Mouse (Mus musculus) C2C12 (cell line): ENCODE data around the gene Scfd2. TPM values are rescaled to one million over a fixed set of nuclear protein-coding genes. Genes with fewer than 3 reads are reported as not detected.

Experiments
- H3K27me3 ChIP-seq: one replicate; pipeline ENCODE4 v1.6.1; 2011; ENCODE audit not compliant: control insufficient read depth, insufficient read depth, insufficient read length
- H3K36me3 ChIP-seq: one replicate; pipeline ENCODE4 v1.6.1; 2011; ENCODE audit not compliant: control insufficient read depth, insufficient read depth
- H3K4me3 ChIP-seq: one replicate; pipeline ENCODE4 v1.5.1; 2011; ENCODE audit warnings: mild to moderate bottlenecking, control low read depth; ENCODE audit not compliant: poor library complexity, insufficient read depth, severe bottlenecking
- H3K79me2 ChIP-seq: one replicate; pipeline ENCODE4 v1.6.1; 2011; ENCODE audit not compliant: control insufficient read depth, insufficient read depth
- H3K79me3 ChIP-seq: one replicate; pipeline ENCODE4 v1.6.1; 2011; ENCODE audit warnings: low read depth, control low read depth
- H3ac ChIP-seq: one replicate; pipeline ENCODE3; 2011; ENCODE audit warnings: low read depth; ENCODE audit not compliant: control insufficient read depth, insufficient read length
- CEBPB ChIP-seq: IDR thresholded peaks from one replicate; pipeline ENCODE4 v1.6.1; 2011; ENCODE audit warnings: low read depth, mild to moderate bottlenecking, control low read depth, moderate library complexity
- CTCF ChIP-seq: IDR thresholded peaks from one replicate; pipeline ENCODE4 v1.5.1; 2011; ENCODE audit not compliant: control insufficient read depth, insufficient read depth, insufficient read length
- FOSL1 ChIP-seq: IDR thresholded peaks from one replicate; pipeline ENCODE4 v1.8.0; 2011; ENCODE audit warnings: mild to moderate bottlenecking, low read length; ENCODE audit not compliant: poor library complexity, insufficient read depth, severe bottlenecking
- MAX ChIP-seq: IDR thresholded peaks from one replicate; pipeline ENCODE4 v1.6.1; 2011; ENCODE audit warnings: mild to moderate bottlenecking, control low read depth
- MYOD1 ChIP-seq: IDR thresholded peaks from one replicate; pipeline ENCODE4 v1.6.1; 2011; ENCODE audit warnings: low read depth; ENCODE audit not compliant: control insufficient read depth, insufficient read length
- MYOG ChIP-seq: IDR thresholded peaks from one replicate; pipeline ENCODE4 v1.6.1; 2011; ENCODE audit not compliant: control insufficient read depth, insufficient read length; ENCODE audit errors: extremely low read depth
- USF1 ChIP-seq: IDR thresholded peaks from one replicate; pipeline ENCODE4 v1.6.1; 2011; ENCODE audit warnings: low read depth, mild to moderate bottlenecking, control low read depth, moderate library complexity
- polyA plus RNA-seq: library from polyadenylated mRNA; unstranded; fragments of >200 nt; fragmentation: generic; extraction: Trizol; gene quantifications from one replicate; pipeline ENCODE4 v1.2.1, GENCODE M21; 2012; ENCODE audit warnings: missing spikeins

Gene Scfd2
- polyA plus RNA-seq, 1 experiment = 5.8 TPM

DNA sequence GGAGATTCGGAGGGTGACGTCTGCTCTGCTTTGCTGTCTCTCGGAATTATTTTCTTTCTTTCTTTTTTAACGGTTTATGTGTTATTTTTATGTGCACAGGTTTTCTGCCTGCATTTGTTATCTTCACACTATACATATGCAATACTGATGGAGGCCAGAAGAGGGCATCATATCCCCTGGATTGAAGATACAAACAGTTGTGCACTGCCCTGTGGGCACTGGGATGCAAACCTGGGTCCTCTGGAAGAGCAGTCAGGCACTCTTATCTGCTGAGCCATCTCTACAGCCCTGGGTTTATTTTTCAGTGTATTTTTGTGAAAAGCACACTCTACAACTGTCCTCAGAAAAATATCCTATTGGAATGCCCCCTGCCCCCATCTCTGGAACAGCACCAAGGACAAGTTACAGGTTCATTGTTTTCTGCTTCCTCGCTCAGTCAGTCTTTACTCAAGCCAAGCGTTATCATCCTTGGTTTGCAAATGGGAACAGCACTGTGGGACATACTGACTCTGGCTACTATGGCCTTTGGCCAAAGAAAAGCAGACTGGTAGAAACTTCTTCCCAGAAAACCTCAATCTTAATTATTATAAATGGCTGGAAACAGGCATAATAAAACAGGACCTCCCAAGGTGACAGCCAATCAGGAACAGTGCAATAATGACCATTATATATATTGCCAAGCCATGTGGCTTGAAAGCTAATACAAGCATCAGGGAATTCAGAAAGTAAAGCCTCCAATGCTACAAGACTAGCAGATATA lies 75.9 kb downstream of the Scfd2 start:
- no peak for TF ChIP-seq MYOG
- TF ChIP-seq CEBPB = no peak
- no peak for TF ChIP-seq MAX
- no peak for TF ChIP-seq CTCF
- TF ChIP-seq USF1 = no peak
- no peak for TF ChIP-seq MYOD1
- TF ChIP-seq FOSL1 = no peak
- no peak overlapping the region for H3ac ChIP-seq
- H3K79me3 ChIP-seq = no peaks in the 10 kb centered on the region
- no peak overlapping the region for H3K4me3 ChIP-seq
- no peaks in the 10 kb centered on the region for H3K79me2 ChIP-seq
- no peaks in the 10 kb centered on the region for H3K27me3 ChIP-seq
- no peaks in the 10 kb centered on the region for H3K36me3 ChIP-seq

DNA sequence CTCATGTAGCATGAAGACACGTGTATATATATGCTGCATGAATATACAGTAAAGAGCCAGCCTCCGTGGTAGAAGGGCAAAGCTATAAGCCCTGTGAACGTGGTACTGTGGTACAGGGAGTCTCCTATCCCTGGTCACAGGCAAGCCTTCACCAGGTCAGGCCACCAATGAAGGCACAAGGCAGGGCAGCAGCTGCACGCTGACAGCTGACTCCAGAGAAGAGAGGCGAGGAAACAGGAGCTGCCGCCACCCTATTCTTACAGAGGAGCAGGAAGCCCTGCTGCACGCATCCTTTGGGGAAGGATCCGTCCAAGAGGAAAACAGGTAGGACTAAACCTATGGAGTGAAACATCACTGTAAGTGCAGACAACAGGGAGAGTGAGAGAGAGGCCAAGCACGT lies 76.5 kb downstream of the Scfd2 start:
- no peaks in the 10 kb centered on the region for H3K79me3 ChIP-seq
- no peak for TF ChIP-seq CEBPB
- no peak overlapping the region for H3K4me3 ChIP-seq
- H3K36me3 ChIP-seq = no peaks in the 10 kb centered on the region
- no peaks in the 10 kb centered on the region for H3K79me2 ChIP-seq
- no peak overlapping the region for H3ac ChIP-seq
- H3K27me3 ChIP-seq = no peaks in the 10 kb centered on the region

DNA sequence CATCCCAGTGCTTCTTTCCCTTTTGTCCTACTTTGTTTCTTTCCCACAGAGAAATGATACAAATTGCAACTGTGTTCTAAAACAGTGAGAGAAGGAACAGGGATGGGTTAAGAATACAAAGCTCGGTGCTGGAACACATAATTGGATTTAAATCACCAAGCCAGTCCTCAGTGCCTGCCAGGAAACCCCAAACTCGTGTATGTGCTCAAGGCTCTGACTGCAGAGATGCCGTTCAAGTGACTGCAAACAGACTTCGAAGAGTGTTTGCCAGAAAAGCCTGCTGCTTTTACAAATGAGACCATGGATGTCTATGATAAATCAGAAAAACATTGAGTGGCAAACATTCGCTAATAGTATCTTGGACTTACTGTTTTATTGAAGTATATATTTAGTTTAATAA lies 80.6 kb downstream of the Scfd2 start:
- TF ChIP-seq MYOD1 = no peak
- TF ChIP-seq MYOG = no peak
- no peak for TF ChIP-seq CEBPB
- TF ChIP-seq CTCF = no peak
- no peak for TF ChIP-seq USF1
- Histone ChIP-seq H3K79me2 (no peaks in the 10 kb centered on the region), H3K79me3 (no peaks in the 10 kb centered on the region), H3K36me3 (no peaks in the 10 kb centered on the region), H3ac (no peak overlapping the region), H3K27me3 (no peaks in the 10 kb centered on the region), H3K4me3 (no peak overlapping the region)

DNA sequence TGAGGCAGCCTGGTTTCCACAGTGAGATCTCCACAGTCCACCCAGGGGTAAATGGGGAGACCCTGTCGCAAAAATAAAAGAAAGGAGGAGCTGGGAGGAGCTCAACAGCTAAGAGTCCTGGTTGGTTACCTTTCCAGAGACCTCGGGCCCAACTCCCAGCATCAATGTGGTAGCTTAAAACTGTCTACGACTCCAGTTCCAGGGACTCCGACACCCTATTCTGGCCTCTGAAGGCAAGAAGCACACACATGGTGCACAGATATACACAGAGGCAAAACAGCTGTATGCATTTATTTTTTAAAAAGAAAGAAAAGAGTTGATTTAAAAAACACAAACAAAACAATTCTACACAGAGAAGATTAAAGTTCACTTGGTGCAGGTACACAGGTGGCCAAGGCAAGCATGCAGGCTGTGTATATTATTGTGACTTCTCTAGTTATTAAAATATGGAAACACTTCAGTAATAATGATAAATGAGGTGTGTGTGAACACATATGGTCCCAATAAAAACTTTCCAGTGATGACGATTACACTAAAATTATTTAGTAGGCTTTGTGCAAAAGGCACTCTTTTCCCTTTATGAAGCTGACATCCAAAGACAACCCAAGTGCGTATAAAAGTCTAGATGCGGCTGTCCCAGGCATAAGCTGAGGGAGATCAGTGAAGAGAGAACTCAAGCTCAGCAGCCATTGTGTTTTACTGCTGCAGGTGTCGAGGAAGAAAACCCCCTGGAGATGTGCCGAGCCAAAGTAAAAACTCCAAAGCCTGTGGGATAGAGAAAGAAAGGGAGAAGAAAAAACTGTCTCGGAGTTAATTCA lies 83.8 kb downstream of the Scfd2 start:
- Histone ChIP-seq H3K79me2 (no peaks in the 10 kb centered on the region), H3K27me3 (no peaks in the 10 kb centered on the region), H3K4me3 (no peak overlapping the region), H3ac (no peak overlapping the region), H3K79me3 (no peaks in the 10 kb centered on the region), H3K36me3 (no peaks in the 10 kb centered on the region)
- TF ChIP-seq FOSL1 (no peak), USF1 (no peak), MAX (no peak), CEBPB (no peak), MYOG (no peak), CTCF (no peak), MYOD1 (no peak)

DNA sequence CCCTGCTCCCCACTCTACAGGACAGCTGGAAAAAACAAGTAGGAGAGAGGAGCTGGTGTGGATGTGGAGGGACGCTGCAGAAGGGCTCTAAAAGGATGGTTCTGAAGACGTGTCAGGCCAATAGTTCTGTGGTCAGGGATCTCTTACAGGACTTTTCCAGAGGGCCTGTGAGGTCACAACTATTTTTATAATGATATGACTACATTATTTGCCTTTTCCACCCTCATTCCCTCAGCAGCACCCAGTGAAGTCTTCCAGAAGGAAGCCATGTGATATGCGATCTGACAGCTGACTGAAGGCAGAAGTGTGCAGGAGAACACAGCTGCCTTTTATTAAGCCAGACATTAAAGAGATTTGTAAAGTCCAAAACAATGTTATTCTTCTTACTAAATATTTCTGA lies 85.7 kb downstream of the Scfd2 start:
- H3K4me3 ChIP-seq = no peak overlapping the region
- H3K27me3 ChIP-seq = no peaks in the 10 kb centered on the region
- H3ac ChIP-seq = no peak overlapping the region
- no peaks in the 10 kb centered on the region for H3K36me3 ChIP-seq
- no peak for TF ChIP-seq MYOG
- no peak for TF ChIP-seq MAX
- TF ChIP-seq USF1 = no peak
- TF ChIP-seq CTCF = no peak
- no peak for TF ChIP-seq FOSL1
- TF ChIP-seq MYOD1 = no peak
- no peak for TF ChIP-seq CEBPB
- no peaks in the 10 kb centered on the region for H3K79me3 ChIP-seq
- no peaks in the 10 kb centered on the region for H3K79me2 ChIP-seq

DNA sequence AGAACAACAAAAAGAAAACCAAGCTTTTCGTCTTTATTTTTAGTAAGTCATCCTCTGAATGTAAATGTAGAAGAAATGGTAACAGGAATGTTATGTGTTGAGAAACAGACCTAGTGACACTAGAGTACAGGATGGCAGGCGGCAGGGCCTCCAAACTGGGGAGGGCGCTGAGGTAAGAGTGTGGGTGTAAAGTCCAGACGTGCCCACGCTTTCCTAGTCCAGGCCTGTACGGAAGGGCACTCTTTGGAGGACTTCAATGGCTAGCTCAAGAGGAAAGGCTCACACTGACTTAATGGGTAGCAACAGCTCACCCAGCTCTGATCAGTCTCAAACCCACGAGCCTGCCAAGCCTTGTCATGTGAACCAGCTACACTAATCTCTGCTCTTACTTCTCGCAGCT lies 93.2 kb downstream of the Scfd2 start:
- Histone ChIP-seq H3K4me3 (no peak overlapping the region), H3ac (no peak overlapping the region), H3K36me3 (no peaks in the 10 kb centered on the region), H3K79me3 (no peaks in the 10 kb centered on the region), H3K27me3 (no peaks in the 10 kb centered on the region), H3K79me2 (no peaks in the 10 kb centered on the region)
- TF ChIP-seq FOSL1 = no peak
- TF ChIP-seq MYOD1 = no peak
- TF ChIP-seq CTCF = no peak
- TF ChIP-seq USF1 = no peak
- no peak for TF ChIP-seq MAX
- TF ChIP-seq MYOG = no peak
- no peak for TF ChIP-seq CEBPB
